Mouse (Mus musculus) hindbrain, embryonic 14.5 days (tissue): Measurements from ENCODE around the gene Tmc4. TPM values are rescaled to one million over a fixed set of nuclear protein-coding genes. Genes with fewer than 3 reads are reported as not detected.
A peak's percentile ranks its signal among the peaks of the same experiment; 100 is the strongest.
"Not testable (repeated sequence)": the region's sequence is repeated elsewhere in the genome, so short reads cannot be mapped to it uniquely, and the experiment has no call there.

Experiments used
- ATAC-seq: fragments of 200-750 bp; cut with Nextera tagmentation; 2 replicates; pipeline ENCODE4 v1.8.0; 2017; ENCODE audit warnings: moderate number of reproducible peaks, mild to moderate bottlenecking, moderate TSS enrichment, moderate library complexity; ENCODE audit not compliant: low FRiP score
- DNase-seq: peaks from one replicate; pipeline ENCODE4 v3.0.0-alpha.2; 2015; ENCODE audit warnings: low spot score
- H3K27ac ChIP-seq: fragments of 300-500 bp; sonication (generic); 2 replicates; pipeline ENCODE4 v1.5.1; 2014; ENCODE audit warnings: mild to moderate bottlenecking, moderate library complexity
- H3K27me3 ChIP-seq: fragments of 300-500 bp; sonication (generic); 2 replicates; pipeline ENCODE4 v1.6.1; 2014; ENCODE audit warnings: mild to moderate bottlenecking, low read length, mixed read lengths; ENCODE audit not compliant: control insufficient read depth, insufficient read depth
- H3K36me3 ChIP-seq: fragments of 300-500 bp; sonication (generic); replicated peaks from 2 replicates; pipeline ENCODE4 v1.6.1; 2014; ENCODE audit not compliant: control insufficient read depth, insufficient read depth
- H3K4me1 ChIP-seq: fragments of 300-500 bp; sonication (generic); replicated peaks from 2 replicates; pipeline ENCODE4 v1.6.1; 2014; ENCODE audit warnings: antibody characterized with exemption, low read length, mixed read lengths; ENCODE audit not compliant: control insufficient read depth, insufficient read depth
- H3K4me2 ChIP-seq: fragments of 300-500 bp; sonication (generic); replicated peaks from 2 replicates; pipeline ENCODE4 v1.6.1; 2014; ENCODE audit warnings: mild to moderate bottlenecking, moderate library complexity
- H3K4me3 ChIP-seq: fragments of 300-500 bp; sonication (generic); replicated peaks from 2 replicates; pipeline ENCODE4 v1.5.1; 2014; ENCODE audit warnings: mild to moderate bottlenecking, low read length
- H3K9ac ChIP-seq: fragments of 300-500 bp; sonication (generic); 2 replicates; pipeline ENCODE4 v1.6.1; 2014
- H3K9me3 ChIP-seq: fragments of 300-500 bp; sonication (generic); 2 replicates; pipeline ENCODE4 v1.6.1; 2016; ENCODE audit warnings: low read length; ENCODE audit not compliant: control insufficient read depth
- WGBS: fragments of 180-500 bp; shearing (Covaris S2); extraction: QIAGEN DNeasy Blood & Tissue Kit; methylation state at CpG from one replicate; pipeline ENCODE4 v1.1.7; 2014; 5-methylcytosine and 5-hydroxymethylcytosine counted together
- polyA plus RNA-seq: library from polyadenylated mRNA; unstranded; fragments of >200 nt; fragmentation: Nextera tagmentation; extraction: Ambion mirVana; gene quantifications from 2 replicates; pipeline ENCODE4 v1.2.1, GENCODE M21; 2014

Gene Tmc4
- polyA plus RNA-seq, 1 experiment from 2014 or later = 3.5 TPM

DNA sequence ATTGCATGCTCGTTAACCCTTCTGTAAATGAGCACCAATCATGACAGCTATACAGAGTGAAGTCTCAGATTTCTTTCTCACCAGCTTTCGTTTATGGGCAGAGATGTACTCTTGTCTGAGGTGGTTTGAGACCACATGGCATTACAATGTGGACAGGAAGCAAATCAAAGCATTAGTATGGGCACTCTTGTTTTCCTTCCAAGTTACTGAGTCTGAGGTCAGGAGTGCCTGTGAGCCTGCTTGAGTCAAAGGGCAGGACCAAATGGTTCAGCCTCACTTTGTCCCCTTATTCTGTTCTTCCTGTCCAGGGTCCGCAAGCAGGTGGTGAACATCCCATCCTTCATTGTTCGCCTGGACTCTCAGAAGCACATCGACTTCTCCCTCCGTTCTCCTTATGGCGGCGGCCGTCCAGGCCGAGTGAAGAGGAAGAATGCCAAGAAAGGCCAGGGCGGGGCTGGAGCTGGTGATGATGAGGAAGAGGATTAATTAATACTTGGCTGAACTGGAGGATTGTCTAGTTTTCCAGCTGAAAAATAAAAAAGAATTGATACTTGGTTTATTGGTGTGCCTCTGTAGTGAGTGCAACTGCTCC is 29.1 kb upstream of the Tmc4 start:
- WGBS = 55% methylated on average over 11 of the region's 11 CpGs
- H3K27ac ChIP-seq = no peak overlapping the region
- peak overlapping the region; percentile 98 for H3K4me2 ChIP-seq
- peaks cover 30% of the 10 kb centered on the region for H3K4me1 ChIP-seq
- H3K9me3 ChIP-seq = no peaks in the 10 kb centered on the region
- ATAC-seq = no peak
- DNase-seq = no peak
- peak overlapping the region; percentile 74 for H3K4me3 ChIP-seq
- H3K9ac ChIP-seq = peak overlapping the region; percentile 78
- H3K36me3 ChIP-seq = peaks cover 40% of the 10 kb centered on the region
- H3K27me3 ChIP-seq = no peaks in the 10 kb centered on the region

DNA sequence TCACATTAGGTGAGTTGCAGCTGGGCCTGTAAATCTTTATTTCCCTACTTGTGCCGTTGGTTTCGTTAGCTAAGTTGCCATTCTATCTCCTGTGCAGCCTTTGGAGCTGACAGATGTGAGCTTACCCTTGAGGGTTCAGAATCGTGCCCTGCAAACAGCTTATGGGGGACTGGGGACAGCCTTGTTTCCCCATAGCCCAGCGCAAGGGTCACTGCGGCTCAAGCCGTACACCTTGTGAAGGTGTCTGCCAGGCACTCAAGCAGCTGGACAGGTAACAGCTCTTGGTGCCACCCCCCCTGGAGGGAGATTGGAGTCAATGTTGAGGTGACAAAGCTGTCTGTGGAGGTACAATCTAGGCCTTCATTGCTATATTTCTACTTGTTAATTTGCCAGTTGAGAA is 28.6 kb upstream of the Tmc4 start:
- Histone ChIP-seq H3K4me2 (peak overlapping the region; percentile 98), H3K27ac (no peak overlapping the region), H3K36me3 (peaks cover 45% of the 10 kb centered on the region), H3K4me1 (peaks cover 30% of the 10 kb centered on the region), H3K9ac (peak overlapping the region; percentile 78), H3K27me3 (no peaks in the 10 kb centered on the region), H3K9me3 (no peaks in the 10 kb centered on the region), H3K4me3 (peak overlapping the region; percentile 74)
- DNase-seq = no peak
- ATAC-seq = no peak
- WGBS = 45% methylated on average over 6 of the region's 6 CpGs

DNA sequence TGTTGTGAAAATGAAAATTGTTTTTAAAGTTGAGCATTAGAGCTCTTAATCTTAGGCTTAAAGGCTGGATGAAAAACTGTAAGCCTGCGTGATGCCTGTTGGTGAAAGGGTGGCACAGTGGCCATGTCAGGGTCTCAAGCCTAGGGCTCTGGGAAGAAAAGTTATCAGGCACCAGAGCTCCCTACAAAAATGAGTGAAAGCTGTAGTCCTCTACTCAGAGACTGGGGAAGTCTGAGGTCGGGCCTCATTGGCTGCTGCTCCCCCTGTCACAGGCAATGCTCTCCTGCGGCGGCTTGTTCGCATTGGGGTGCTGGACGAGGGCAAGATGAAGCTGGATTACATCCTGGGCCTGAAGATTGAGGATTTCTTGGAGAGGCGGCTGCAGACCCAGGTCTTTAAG is 28.1 kb upstream of the Tmc4 start:
- Histone ChIP-seq H3K4me2 (peak overlapping the region; percentile 98), H3K9ac (peak overlapping the region; percentile 78), H3K4me3 (peak overlapping the region; percentile 74), H3K36me3 (peaks cover 49% of the 10 kb centered on the region), H3K4me1 (peaks cover 30% of the 10 kb centered on the region)
- H3K27ac ChIP-seq, H3K27me3 ChIP-seq, H3K9me3 ChIP-seq, DNase-seq, ATAC-seq: not testable (repeated sequence)
- WGBS = 1% methylated on average over 6 of the region's 7 CpGs

DNA sequence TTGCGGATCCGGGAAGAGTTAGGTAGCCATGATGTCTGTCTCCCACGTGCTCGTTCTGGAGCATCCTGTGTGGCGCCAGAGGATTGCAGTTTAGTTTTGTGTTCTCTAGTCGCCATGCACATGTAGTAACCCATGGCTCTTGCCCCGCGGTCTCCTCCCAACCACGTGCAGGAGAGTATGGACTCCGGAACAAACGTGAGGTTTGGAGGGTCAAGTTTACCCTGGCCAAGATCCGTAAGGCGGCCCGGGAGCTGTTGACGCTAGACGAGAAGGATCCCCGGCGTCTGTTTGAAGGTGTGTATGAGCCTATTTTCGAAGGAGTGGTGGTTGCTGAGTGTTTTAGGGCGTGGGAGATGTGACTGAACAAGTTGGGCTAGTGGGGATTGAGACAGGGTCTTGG is 27.1 kb upstream of the Tmc4 start:
- DNase-seq (no peak), ATAC-seq (peak; percentile 41)
- Histone ChIP-seq H3K4me3 (peak overlapping the region; percentile 74), H3K36me3 (peaks cover 57% of the 10 kb centered on the region), H3K4me1 (peaks cover 30% of the 10 kb centered on the region), H3K9me3 (no peaks in the 10 kb centered on the region), H3K27me3 (no peaks in the 10 kb centered on the region), H3K9ac (peak overlapping the region; percentile 78), H3K4me2 (peak overlapping the region; percentile 98), H3K27ac (peak overlapping the region; percentile 93)
- 1% methylated on average over 20 of the region's 20 CpGs for WGBS

DNA sequence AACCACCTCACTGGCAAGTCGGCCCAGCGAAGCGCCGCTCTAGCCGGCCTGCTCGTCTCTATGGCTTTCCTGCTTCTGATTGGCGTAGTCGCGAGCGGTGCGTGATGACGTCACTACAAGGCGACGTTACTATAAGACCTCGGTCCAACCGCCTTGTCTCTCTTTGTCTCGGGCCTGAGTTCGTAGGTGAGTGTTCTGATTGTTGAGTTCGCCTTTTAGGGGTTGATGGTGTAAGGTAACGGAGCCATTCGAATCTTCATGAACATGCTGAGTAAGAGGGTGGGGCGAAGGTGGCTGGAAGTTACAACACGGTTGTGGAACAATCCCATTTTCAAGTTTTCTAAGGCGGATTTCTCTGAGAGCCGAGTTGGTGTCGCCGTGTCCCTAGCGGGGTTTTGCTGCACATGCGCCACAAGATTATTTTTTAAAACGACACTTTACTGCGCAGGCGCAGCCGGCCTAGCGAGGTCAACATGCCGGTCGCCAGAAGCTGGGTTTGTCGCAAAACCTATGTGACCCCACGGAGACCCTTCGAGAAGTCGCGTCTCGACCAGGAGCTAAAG is 26.6 kb upstream of the Tmc4 start, which contains the start of gene Rps9:
Gene Rps9 (plus strand): TSS at position 115 of the 563 bp plus-strand sequence.
- peak; percentile 96 for ATAC-seq
- H3K4me1 ChIP-seq = peaks cover 30% of the 10 kb centered on the region
- peak within 1 kb of the TSS; percentile 93 for H3K27ac ChIP-seq
- H3K9me3 ChIP-seq = no peaks in the 10 kb centered on the region
- peak within 1 kb of the TSS; percentile 78 for H3K9ac ChIP-seq
- under 1% methylated on average over 42 of the region's 42 CpGs for WGBS
- H3K27me3 ChIP-seq = no peaks in the 10 kb centered on the region
- peaks cover 60% of the 10 kb centered on the region for H3K36me3 ChIP-seq
- DNase-seq = peak; percentile 99
- peak within 1 kb of the TSS; percentile 74 for H3K4me3 ChIP-seq
- H3K4me2 ChIP-seq = peak within 1 kb of the TSS; percentile 98

DNA sequence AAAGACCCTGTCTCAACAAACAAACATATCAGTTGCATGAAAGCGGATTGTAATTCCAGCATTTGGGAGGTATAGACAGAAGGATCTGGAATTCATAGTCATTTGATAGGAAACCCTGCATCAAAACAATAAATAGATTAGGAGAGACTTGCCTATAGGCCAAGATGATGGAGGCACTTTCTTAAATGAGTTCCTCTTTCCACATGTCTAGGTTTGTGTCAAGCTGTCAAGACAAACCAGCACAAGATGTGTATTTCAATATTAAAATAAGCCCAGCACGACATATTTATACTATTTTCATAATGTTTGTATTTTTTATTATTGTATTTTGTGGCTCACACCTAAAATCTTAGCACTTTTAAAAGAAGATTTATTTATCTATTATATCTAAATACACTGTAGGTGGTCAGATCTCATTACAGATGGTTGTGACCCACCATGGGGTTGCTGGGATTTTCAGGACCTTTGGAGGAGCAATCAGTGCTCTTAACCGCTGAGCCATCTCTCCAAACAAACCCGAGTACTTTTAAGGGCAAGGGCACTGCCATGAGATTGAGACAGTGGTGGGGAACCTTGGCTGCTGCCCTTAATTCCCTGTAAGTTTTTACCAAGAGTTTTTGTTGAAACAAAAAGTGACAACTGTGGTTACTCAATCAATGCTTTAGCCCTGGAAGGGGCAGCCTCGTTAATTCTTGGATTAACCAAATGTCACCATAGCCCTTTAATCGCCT is 26.0 kb upstream of the Tmc4 start:
- Histone ChIP-seq H3K36me3 (peaks cover 62% of the 10 kb centered on the region), H3K27me3 (no peaks in the 10 kb centered on the region), H3K9me3 (no peaks in the 10 kb centered on the region), H3K9ac (peak overlapping the region; percentile 78), H3K4me2 (peak overlapping the region; percentile 98), H3K27ac (peak overlapping the region; percentile 93), H3K4me1 (peaks cover 30% of the 10 kb centered on the region), H3K4me3 (peak overlapping the region; percentile 74)
- DNase-seq (no peak), ATAC-seq (peak; percentile 51)
- WGBS = 24% methylated on average over 6 of the region's 6 CpGs

DNA sequence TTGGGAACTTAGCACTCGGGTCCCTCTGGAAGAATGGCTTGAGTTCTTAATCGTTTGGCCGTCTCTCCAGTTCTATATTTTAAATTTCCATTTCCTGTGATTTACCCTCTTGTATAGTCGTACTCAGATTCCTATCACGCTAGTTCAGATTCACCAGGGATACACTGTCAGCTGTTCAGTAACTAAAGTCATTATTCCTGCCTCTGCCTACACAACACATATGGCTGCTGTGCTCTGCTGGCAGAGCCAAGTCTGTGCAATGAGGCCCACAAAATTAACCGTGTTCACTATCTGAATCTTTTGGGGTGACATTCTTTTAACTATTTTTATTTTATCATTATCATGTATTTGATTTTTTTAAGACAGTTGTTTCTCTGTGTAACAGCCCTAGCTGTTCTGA is 21.1 kb upstream of the Tmc4 start:
- H3K9me3 ChIP-seq = no peaks in the 10 kb centered on the region
- no peaks in the 10 kb centered on the region for H3K27me3 ChIP-seq
- no peak overlapping the region for H3K9ac ChIP-seq
- no peak overlapping the region for H3K4me3 ChIP-seq
- no peak overlapping the region for H3K27ac ChIP-seq
- WGBS = 96% methylated on average over 6 of the region's 6 CpGs
- peaks cover 60% of the 10 kb centered on the region for H3K36me3 ChIP-seq
- peaks cover 15% of the 10 kb centered on the region for H3K4me1 ChIP-seq
- ATAC-seq (no peak), DNase-seq (no peak)
- no peak overlapping the region for H3K4me2 ChIP-seq

DNA sequence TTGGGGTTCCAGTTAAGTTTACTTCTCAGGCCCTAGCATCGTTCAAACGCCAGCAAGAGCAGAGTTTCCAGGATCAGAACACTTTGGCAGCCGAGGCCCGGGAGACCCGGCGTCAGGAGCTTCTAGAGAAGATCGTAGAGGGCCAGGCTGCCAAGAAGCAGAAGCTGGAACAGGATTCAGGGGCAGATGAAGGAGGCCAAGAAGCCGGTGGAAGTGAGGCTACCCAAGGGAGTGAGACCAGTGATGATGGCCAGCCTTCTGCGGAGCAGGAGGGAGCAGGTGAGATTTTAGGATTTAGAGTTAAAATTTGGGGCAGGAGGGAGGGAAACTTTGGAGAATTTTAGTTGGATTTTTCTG is 17.6 kb upstream of the Tmc4 start:
- H3K9me3 ChIP-seq, H3K27me3 ChIP-seq, ATAC-seq, DNase-seq: not testable (repeated sequence)
- Histone ChIP-seq H3K36me3 (peaks cover 52% of the 10 kb centered on the region), H3K4me3 (peak overlapping the region; percentile 88), H3K27ac (peak overlapping the region; percentile 93), H3K4me1 (peaks cover 19% of the 10 kb centered on the region), H3K9ac (peak overlapping the region; percentile 93), H3K4me2 (peak overlapping the region; percentile 88)
- WGBS = 7% methylated on average over 9 of the region's 9 CpGs

DNA sequence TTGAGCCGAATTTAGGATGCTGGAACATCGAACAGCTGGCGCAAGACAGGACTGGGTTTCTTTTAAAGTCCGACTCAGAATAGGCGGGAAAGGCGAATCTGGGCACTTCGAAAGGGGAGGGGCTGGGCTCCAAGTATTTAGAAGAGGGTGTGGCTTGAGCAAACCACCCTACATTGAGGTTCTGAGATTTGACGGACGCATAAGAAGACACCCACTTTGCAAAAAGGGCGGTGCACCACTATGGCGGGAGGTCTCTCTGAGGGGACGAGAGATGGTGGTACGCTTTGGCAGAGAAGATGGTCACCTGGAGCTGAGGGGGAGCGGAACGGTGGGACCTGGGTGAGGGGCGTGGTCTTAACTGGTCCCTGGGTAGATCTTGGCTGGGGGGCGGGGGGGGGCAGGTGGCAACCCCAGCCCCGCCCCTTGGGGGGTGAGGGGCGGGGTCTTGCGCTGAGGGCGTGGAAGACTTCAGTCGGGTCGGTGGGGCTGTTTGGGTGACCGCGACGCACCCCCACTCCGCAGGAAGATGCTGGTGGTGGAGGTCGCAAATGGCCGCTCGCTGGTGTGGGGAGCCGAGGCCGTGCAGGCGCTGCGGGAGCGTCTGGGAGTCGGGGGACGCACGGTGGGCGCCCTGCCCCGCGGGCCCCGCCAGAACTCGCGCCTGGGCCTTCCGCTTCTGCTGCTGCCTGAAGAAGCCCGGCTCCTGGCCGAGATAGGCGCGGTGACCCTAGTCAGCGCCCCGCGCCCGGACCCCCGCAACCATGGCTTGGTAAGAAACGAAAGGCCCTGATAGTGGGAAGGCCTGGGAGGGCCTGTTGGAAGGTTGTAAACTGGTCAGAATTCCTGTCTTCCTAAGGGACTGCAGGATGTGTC is 17.0 kb upstream of the Tmc4 start:
- ATAC-seq = peak; percentile 28
- Histone ChIP-seq H3K9ac (peak overlapping the region; percentile 93), H3K4me2 (peak overlapping the region; percentile 88), H3K27me3 (no peaks in the 10 kb centered on the region), H3K4me3 (peak overlapping the region; percentile 88), H3K9me3 (no peaks in the 10 kb centered on the region), H3K36me3 (peaks cover 51% of the 10 kb centered on the region), H3K27ac (peak overlapping the region; percentile 93), H3K4me1 (peaks cover 19% of the 10 kb centered on the region)
- WGBS = under 1% methylated on average over 53 of the region's 55 CpGs
- DNase-seq = peak; percentile 68
